Mouse (Mus musculus): ENCODE data around the gene Dpp9.

GRCm38 (mm10) chr17:56255429-56255828 lies 36.7 kb upstream of the Dpp9 start:
- no peak for TF ChIP-seq POLR2A (IDR thresholded peaks at IDR 0.05; ENCODE audit: insufficient read depth, low read depth, low read length)
- TF ChIP-seq CTCF (IDR thresholded peaks at IDR 0.05; ENCODE audit: insufficient read depth, low read depth, low read length), result no peak
